Mouse (Mus musculus) liver, adult (tissue): ENCODE measurements around the gene Cd46.

Source experiments
- GATA4 ChIP-seq: IDR thresholded peaks from 2 replicates; pipeline ENCODE4 v1.6.1; 2014; ENCODE audit warnings: mild to moderate bottlenecking, low read length; ENCODE audit not compliant: insufficient replicate concordance

The Cd46 gene

DNA sequence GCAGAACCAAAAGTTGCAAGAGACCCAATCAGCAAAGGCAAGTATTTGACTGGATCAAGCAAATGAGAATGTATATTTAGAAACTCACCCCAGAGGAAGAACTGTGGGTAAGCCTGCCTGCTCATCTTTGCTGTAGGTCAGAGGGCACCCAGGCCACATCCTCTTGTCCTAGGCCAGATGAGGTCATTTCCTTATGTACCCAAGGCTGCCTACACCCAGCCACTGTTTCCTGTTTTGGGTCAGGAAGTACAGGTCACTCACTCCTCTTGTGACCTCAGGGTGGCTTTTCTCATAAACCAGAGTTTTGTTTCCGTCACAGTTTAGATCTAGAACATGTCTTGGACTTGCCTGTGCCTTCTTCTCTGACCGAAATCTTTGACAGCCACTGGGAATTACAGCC is 96.9 kb downstream of the Cd46 start:
- TF ChIP-seq GATA4 = peak; percentile 95

DNA sequence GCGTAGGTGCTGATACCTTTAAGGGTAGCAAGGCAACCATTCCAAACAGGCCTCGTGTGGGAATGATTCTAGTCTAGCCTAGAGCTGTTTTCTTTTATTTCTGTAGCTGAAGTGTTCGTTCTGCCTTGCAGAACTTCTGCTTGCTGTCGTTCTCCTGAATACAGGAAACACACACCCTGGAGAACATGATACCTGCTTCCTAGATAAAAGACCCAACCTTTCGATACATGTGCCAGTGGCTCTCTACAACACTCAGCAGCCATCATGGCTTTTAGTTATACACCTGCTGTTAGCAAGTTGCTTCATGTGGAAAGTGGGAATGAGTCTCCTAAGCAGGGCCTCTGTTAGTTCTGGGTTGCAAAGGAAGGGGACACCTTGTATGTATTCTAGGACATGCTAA is 97.8 kb downstream of the Cd46 start:
- no peak for TF ChIP-seq GATA4

DNA sequence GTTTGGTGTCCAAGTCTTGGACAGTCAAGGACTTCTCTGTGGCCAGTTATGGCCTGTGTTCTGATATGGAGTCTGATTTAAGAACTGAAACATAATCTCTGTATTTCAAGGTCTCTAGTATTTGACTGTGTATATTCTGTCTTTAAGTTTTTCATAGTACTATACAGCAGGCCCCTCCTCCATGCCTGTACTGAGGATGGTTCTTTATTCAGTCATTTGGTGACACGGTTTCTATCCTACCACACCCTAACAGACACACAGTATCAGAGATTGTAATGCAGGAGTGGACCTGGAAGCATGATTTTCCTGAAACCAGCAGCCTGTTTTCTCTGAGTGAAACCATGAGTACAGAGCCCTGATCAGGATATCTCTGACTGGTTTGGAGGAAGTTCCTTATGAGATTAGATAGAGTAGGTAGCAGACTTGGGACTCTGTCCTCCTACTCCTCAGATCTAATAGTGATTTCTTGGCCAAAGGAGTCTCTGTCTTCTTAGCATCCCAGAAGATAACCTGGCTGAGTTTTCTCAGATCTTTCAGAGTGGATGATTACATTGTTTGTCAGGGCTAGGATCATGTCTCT is 98.5 kb downstream of the Cd46 start:
- TF ChIP-seq GATA4 = peak; percentile 57

DNA sequence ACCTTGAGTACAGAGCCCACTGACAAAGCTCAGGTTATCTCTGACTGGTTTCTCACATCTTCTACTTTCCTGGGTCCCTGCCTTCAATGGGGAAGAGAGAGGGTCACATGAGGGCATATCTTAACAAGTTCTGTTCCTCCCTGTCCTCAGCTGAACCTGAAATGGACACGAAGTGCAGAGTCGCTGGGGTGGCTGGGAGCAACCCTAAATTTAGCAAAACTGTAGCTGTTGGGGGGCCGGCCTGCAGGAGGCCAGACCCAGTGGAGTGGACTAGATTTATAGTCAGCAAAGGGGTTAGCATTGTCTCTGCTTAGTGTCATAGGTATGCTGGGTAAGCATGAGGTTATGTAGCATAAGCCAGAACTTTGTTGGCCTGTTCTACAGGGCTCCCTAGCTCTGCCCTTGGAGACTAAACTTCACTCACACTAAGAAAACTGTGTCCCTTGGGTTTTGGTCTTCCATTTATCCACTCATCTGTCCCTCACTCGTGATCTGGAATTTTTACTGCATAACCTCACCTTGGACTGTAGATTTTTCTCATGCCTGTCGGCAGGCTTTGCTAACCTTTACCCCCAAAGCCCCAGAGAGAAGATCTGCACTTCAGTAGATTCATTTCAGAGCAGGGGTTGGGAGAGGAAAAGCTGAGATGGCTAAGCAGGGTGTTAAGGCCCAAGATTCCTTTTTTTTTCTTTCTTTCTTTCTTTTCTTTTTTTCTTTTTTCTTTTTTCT is 99.3 kb downstream of the Cd46 start:
- TF ChIP-seq GATA4 = 0 out of 2 replicates have a peak, but pooled peaks have one; percentile 10

DNA sequence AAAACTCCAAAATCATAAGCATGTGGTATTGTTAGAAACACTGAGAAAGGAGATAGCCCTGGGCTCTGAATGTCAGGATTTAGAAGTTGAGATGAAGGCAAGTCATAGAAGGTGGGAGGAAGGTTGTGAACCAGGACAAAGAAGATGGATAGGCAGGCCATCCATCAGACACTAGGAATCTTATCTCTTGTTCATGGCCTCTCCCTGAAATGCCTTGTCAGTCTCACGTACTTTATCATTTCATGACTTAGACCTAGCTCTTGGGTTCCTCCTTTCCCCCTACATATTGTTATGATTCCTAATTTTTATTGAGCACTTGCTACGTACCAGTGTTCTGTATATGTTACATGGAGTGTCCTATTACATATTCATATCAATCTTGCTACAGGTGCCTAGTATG is 100.4 kb downstream of the Cd46 start:
- no peak for TF ChIP-seq GATA4

DNA sequence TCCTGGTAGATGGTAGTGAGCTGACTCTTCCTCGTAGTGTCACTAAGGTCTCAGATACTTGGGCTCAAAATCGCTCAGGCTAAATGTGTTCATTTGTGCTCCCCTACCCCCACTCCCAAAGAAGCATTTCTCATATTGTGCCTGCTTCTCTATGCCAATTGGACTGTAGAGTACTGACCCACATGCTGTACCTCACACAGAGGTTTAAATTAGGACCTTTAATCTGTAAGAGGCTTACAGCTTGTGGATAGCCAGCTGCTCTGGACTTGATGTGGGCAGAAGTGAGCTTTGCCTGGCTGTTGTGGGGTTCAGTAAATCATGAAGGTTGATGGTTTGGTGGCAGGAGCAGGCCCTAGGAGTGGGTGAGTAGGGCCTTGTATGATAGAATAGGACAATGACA is 101.1 kb downstream of the Cd46 start:
- no peak for TF ChIP-seq GATA4

DNA sequence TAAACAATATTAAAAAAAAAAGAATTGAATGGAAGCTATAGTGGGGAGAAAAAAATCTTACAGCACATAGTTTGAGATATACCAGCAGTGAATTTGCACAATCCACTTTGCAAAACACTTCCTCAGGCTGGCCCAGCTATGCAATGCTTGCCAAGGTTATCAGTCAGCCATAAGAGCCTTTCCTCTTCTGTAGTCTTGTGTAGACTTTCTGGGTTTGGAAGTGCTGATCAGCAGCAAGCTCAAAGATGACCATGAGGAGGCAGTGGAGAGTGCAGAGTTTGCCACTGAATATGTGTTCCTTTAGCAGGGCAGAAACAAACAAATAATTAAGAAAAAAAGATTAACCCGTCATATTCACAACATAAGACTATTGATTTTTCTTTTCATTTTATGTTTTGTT is 103.0 kb downstream of the Cd46 start:
- peak; percentile 77; the same call in 1 of the 2 replicates for TF ChIP-seq GATA4
